Mouse (Mus musculus) ES-Bruce4 (cell line): Measurements from ENCODE around the gene Hspd1. TPM values are rescaled to one million over a fixed set of nuclear protein-coding genes. Genes with fewer than 3 reads are reported as not detected.

ENCODE experiments used
- H3K27ac ChIP-seq: 2 replicates; pipeline ENCODE4 v1.5.1; 2012; ENCODE audit warnings: low read length, inconsistent platforms; ENCODE audit not compliant: insufficient read depth
- H3K27me3 ChIP-seq: 2 replicates; pipeline ENCODE4 v1.6.1; 2012; ENCODE audit warnings: mild to moderate bottlenecking, low read length, inconsistent platforms; ENCODE audit not compliant: control insufficient read depth, poor library complexity, insufficient read depth, severe bottlenecking
- H3K36me3 ChIP-seq: 2 replicates; pipeline ENCODE4 v1.6.1; 2012; ENCODE audit warnings: inconsistent platforms, mild to moderate bottlenecking, low read length, moderate library complexity; ENCODE audit not compliant: control insufficient read depth, poor library complexity, insufficient read depth, severe bottlenecking
- H3K4me1 ChIP-seq: one replicate; pipeline ENCODE4 v1.8.1; 2011; ENCODE audit warnings: low read length; ENCODE audit not compliant: control insufficient read depth, insufficient read depth
- H3K4me3 ChIP-seq: 2 replicates; pipeline ENCODE4 v1.5.1; 2011; ENCODE audit warnings: low read depth, mild to moderate bottlenecking, low read length
- H3K9ac ChIP-seq: 2 replicates; pipeline ENCODE4 v1.6.1; 2012; ENCODE audit warnings: low read depth, mild to moderate bottlenecking, inconsistent platforms; ENCODE audit not compliant: poor library complexity, severe bottlenecking
- H3K9me3 ChIP-seq: replicated peaks from 2 replicates; pipeline ENCODE4 v1.6.1; 2012; ENCODE audit warnings: mild to moderate bottlenecking, low read length, inconsistent platforms; ENCODE audit not compliant: control insufficient read depth, poor library complexity, insufficient read depth, severe bottlenecking
- CTCF ChIP-seq: IDR thresholded peaks from one replicate; pipeline ENCODE4 v1.8.1; 2011; ENCODE audit warnings: low read depth, low read length
- EP300 ChIP-seq: IDR thresholded peaks from 2 replicates; pipeline ENCODE4 v1.6.1; 2011; ENCODE audit warnings: low read depth, low read length; ENCODE audit not compliant: insufficient read depth
- POLR2A ChIP-seq: IDR thresholded peaks from one replicate; pipeline ENCODE4 v1.8.1; 2011; ENCODE audit warnings: low read length; ENCODE audit not compliant: insufficient read depth
- polyA plus RNA-seq: library from polyadenylated mRNA; stranded (reverse); fragments of >200 nt; gene quantifications from 2 replicates; pipeline ENCODE4 v1.2.4, GENCODE M21; 2011; ENCODE audit warnings: low read depth; ENCODE audit not compliant: missing spikeins, insufficient read depth, insufficient read length

Gene Hspd1
- polyA plus RNA-seq = 626 and 704 TPM in 2 replicates

GRCm38 (mm10) chr1:55087932-55088610 lies at the start of gene Hspd1, which contains the start of gene Hspe1:
Hspd1 (minus strand) TSS chr1:55088243.
Hspe1 (plus strand) TSS chr1:55088132.
- Histone ChIP-seq H3K9me3 (no peaks in the 10 kb centered on the region), H3K27me3 (no peaks in the 10 kb centered on the region), H3K27ac (peak within 1 kb of the TSS; percentile 69), H3K4me1 (no peaks in the 10 kb centered on the region), H3K9ac (peak within 1 kb of the TSS; percentile 95), H3K36me3 (peaks cover 64% of the 10 kb centered on the region), H3K4me3 (peak within 1 kb of the TSS; percentile 99)
- TF ChIP-seq CTCF (no peak), POLR2A (peak; percentile 40)

DNA sequence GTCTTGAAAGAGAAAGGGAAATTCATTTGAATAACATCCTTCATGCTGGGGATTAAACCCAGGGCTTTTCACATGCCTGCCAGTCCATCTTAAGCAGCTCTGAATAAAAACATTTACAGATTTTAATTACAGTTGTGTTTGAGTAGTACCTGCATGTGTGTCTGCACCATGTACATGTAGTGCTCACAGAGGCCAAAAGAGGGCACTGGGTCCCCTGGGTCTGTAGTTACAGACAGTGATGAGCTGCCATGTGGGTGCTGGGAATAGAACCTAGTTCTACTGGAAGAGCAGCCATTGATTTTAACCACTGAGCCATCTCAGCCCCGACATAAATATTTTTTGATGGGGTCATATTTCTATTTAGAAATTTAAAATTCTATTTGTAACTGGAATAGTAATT lies 47.8 kb upstream of the Hspd1 start:
- H3K27ac ChIP-seq = no peak overlapping the region
- peaks cover 1% of the 10 kb centered on the region for H3K4me1 ChIP-seq
- peaks cover 8% of the 10 kb centered on the region for H3K36me3 ChIP-seq
- no peaks in the 10 kb centered on the region for H3K27me3 ChIP-seq
- no peak overlapping the region for H3K9ac ChIP-seq
- TF ChIP-seq POLR2A (no peak), CTCF (no peak), EP300 (no peak)
- no peak overlapping the region for H3K4me3 ChIP-seq
- no peaks in the 10 kb centered on the region for H3K9me3 ChIP-seq

DNA sequence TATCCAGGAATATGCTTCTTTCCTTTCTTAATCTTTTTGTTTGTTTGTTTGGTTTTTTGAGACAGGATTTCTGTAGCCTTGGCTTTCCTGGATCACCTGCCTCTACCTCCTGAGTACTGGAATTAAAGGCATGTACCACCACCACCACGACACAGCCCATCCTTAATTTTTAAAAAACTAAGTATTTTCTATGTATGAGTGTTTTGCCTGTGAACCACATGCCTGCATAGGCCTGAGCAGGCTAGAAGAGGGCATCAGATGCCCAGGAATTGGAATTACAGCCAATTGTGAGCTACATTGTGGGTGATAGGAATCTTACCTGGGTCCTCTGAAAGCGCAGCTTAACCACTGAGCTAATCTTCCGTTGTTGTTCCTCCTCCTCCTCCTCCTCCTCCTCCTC lies 46.3 kb upstream of the Hspd1 start:
- no peak for TF ChIP-seq POLR2A
- no peak for TF ChIP-seq EP300
- no peak for TF ChIP-seq CTCF
- H3K9ac ChIP-seq = no peak overlapping the region
- H3K27me3 ChIP-seq = no peaks in the 10 kb centered on the region
- no peak overlapping the region for H3K4me3 ChIP-seq
- H3K36me3 ChIP-seq = peaks cover 8% of the 10 kb centered on the region
- H3K9me3 ChIP-seq = no peaks in the 10 kb centered on the region
- peaks cover 1% of the 10 kb centered on the region for H3K4me1 ChIP-seq
- H3K27ac ChIP-seq = no peak overlapping the region

DNA sequence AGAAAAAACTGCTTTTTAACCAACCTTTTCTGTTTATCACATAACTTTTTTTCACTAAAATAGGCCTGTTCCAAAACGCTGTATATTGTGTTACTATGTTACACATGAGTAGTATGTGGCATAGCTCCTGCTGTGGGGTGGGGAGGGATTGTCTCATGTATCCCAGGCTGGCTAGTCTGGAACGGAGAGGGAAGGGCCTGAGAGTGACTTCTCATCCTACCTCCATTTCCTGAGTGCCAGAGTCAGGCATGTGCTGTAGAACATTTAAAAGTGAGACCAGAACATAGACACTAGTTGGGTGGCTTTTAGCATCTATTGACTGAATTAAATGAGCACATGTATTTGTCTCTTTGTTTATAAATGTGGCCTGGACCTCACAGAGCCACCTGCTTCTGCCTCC lies 45.1 kb upstream of the Hspd1 start:
- TF ChIP-seq EP300 (no peak), POLR2A (no peak)
- Histone ChIP-seq H3K4me3 (no peak overlapping the region), H3K27ac (no peak overlapping the region), H3K9me3 (no peaks in the 10 kb centered on the region), H3K27me3 (no peaks in the 10 kb centered on the region), H3K9ac (peak overlapping the region; percentile 3; the same call in 1 of the 2 replicates), H3K36me3 (peaks cover 4% of the 10 kb centered on the region), H3K4me1 (peaks cover 1% of the 10 kb centered on the region)

- H3K4me3 ChIP-seq = peak overlapping the region; percentile 51
- H3K9me3 ChIP-seq = no peaks in the 10 kb centered on the region
- peak overlapping the region; percentile 76 for H3K27ac ChIP-seq
- H3K4me1 ChIP-seq = peaks cover 1% of the 10 kb centered on the region
- H3K36me3 ChIP-seq = peaks cover 3% of the 10 kb centered on the region
- peak overlapping the region; percentile 92 for H3K9ac ChIP-seq
- TF ChIP-seq POLR2A = no peak
- TF ChIP-seq CTCF = no peak
- no peak for TF ChIP-seq EP300
- H3K27me3 ChIP-seq = no peaks in the 10 kb centered on the region
Measured at GRCm38 (mm10) chr1:55132308-55132707, 44.3 kb upstream of the Hspd1 start.

GRCm38 (mm10) chr1:55131424-55132014 lies 43.5 kb upstream of the Hspd1 start:
- Histone ChIP-seq H3K27me3 (no peaks in the 10 kb centered on the region), H3K4me1 (peaks cover 1% of the 10 kb centered on the region), H3K4me3 (peak overlapping the region; percentile 78), H3K9me3 (no peaks in the 10 kb centered on the region), H3K9ac (peak overlapping the region; percentile 92), H3K27ac (peak overlapping the region; percentile 76), H3K36me3 (peaks cover 3% of the 10 kb centered on the region)
- TF ChIP-seq EP300 = peak; percentile 53; the same call in 1 of the 2 replicates
- no peak for TF ChIP-seq CTCF
- TF ChIP-seq POLR2A = no peak
